Mouse (Mus musculus) kidney, postnatal 25 days (tissue): Measurements from ENCODE around the gene Gan.

Source experiments
- DNase-seq, 2 experiments: peaks; one replicate each; pipeline ENCODE4 v3.0.0; 2021; ENCODE audit warnings: mixed read lengths in 2 of 2

Gene Gan

DNA sequence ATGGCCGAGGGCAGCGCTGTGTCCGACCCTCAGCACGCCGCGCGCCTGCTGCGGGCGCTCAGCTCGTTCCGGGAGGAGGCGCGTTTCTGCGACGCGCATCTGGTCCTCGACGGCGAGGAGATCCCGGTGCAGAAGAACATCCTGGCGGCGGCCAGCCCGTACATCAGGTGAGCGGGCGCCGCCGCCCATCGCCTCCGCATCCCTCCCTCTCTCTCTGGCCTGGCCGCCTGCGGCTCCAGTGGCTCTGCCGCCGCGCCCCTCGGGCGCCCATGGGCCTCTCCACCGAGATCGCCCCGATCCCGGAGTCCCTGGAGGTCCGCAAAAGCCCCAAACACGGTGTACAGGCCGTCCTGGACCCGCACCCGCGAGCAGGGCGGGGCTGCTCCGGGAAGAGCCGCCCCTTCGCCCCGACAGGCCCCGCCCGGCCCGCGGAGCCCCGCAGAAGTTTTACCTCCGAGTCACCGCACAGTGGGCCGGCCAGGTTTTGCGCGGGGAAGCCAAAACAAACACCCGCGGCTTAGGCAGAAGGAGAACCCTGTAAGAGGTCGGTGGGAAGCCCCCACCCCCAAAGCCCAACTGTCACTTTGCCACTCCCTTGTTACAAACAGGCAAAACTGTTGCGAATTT is at the start of gene Gan:
TSS of gene Gan (plus strand) at position 1 of the 627 bp plus-strand sequence.
- peak; percentile 36 to 71 for DNase-seq

DNA sequence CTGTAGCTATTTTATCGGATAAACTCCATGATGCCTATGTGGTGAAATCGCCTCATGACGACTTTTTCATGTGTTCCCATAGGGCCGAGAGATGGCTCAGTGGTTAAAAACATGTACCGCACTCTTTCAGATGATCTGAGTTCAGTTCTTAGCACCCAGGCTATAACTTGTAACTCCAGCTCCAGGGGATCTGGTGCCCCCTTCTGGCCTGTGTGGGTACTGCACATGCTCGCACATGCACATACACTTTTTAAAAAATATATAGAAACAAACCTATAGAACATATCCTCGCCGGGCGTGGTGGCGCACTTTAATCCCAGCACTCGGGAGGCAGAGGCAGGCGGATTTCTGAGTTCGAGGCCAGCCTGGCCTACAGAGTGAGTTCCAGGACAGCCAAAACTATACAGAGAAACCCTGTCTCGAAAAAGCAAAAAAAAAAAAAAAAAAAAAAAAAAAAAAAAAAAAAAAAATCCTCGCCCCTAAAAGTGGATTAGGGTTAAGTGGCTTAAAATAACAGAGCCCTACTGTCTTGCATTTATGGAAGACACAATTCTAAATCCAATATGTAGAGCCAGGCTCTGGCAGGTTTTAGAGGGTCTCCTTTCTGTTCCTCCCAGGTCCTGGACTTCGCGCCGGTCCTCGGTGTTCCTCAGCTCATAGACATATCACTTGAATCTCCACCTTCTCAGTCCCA is 48.8 kb upstream of the Gan start:
- no peak for DNase-seq

DNA sequence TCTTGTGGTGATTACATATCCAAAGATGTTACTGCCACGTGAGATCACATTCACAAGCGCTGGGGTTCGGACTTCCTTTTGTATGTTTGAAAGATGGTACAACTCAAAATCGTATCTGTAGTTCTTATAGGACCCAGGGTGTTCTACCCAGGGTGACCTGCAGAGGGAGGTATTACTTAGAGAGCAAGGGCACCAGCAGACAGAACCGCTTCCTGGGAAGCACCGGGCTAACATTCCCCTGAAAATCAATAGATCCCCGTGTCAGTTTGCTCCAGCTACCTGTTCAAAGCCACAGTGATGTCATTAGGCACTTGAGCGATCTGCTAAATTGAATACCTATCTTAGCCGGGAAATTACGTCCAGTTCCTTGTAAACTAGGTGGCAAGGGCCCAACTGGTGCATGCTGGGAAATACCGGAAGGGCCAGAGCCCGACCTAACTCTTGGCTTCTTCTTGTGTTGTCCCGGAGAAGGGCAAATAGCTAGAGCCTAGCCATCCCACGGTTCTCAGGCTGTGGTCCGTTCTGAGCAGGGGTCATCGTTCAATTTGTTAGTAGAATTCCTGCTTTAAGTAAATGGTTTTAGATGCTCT is 48.0 kb upstream of the Gan start:
- peak; percentile 79 to 91 for DNase-seq

DNA sequence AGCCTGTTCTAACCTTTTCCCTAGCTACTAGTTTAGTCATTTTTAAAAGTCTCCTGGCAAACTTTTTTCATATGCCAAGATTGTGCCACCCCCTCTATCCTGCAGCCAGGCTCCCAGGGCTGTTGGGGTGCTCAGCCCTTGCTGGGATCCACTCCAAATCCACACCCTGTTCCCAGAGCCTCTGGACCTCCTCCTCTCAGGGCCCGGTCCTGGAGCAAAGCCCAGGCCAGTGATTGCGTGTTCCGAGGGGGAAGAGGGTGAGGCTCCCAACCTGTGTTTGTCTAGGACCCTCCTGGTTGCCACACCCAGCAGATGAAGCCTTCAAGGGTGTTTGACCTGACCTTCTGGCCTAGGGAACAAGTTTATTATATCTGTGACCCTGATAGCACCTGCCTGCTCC is 46.3 kb upstream of the Gan start:
- DNase-seq: no peak

DNA sequence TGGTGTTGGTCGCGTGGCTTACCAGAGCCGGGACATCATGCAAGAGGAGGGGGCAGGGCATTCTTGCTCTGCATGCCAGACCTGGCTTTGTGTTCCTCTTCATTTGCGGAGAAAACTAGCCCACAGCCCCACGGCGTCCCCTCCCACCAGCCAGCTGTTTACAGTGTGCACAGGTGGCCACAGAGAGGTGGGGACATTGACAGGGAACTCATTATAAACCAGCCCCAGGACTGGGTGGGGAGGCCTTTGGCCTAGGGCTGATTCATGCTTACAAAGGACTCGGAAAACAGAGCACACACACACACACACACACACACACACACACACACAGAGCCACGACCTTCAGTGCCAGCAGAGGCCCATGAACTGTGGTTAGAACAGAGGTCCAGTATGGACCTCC is 45.7 kb upstream of the Gan start:
- no peak for DNase-seq

DNA sequence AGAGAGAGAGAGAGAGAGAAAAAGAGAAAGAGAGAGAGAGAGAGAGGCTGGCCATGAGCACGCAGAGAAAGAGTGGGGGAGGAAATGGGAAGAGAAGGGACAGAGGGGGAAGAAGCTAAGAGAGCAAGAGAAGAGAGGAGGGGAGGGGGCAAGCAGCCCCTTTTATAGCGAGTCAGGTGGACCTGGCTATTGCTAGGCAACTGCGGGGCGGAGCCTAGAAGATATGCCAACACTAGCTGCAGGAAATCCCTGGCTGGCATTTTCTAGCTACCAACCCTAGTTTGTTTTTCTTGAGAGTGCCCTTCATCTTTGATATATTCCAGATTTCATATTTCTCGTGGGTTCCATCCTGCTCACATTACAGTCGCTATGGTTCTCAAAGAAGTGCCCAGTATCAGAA is 42.8 kb upstream of the Gan start:
- DNase-seq: no peak

DNA sequence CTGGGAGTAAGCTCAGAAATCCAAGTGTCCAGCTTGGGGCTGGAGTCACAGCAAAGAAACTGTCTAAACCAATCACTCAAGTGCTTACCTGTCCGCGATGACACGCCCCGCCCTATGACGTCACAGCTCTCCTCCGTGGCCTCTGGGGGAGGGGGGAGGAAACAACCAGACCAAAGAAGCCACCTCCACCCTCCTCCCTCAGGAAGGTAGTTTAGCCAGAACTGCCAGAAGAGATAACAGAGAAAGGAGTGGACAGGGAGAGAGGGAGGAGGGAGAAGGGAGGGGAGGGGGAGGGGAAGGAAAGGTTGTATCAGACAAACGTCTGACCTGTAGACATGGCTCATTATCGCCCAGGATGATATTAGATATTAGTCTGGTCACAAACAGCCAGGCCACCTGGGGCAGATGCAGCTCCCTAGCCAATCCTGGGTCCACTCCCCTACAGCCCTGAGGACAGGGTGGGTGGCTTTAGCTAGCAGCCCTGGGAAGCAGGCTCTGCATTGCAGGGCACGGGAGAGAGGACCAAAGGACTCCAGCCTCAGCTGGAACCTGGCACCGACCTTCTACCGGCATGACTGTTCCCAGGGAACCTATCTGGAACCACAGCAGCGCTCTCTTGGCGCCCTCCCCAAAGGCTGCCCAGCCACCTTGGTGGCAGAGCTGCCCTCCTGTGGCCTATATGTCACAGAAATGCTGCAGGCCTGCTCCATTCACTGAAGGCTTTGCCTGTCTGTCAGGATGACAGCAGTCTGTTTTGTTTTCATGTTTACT is 42.1 kb upstream of the Gan start:
- DNase-seq: peak; percentile 44 to 67

DNA sequence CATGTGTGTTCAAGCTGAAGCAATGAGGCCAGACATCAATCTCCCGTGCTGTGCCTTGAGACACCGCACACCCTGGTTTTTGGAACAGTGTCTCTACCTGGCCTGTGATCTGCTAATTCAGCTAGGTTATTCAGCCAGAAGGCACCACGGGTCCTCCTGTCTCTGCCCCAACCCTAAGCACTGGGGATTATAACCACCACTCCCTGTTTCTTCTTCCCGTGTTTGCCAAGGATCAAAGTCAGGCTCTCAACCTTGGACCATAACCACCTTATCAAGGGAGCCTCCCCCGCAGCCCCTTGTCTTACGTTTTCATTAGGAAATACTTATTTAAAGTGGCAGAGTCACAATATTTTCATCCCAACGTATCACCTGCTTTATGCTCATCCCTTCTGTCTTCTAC is 41.4 kb upstream of the Gan start:
- DNase-seq: no peak

DNA sequence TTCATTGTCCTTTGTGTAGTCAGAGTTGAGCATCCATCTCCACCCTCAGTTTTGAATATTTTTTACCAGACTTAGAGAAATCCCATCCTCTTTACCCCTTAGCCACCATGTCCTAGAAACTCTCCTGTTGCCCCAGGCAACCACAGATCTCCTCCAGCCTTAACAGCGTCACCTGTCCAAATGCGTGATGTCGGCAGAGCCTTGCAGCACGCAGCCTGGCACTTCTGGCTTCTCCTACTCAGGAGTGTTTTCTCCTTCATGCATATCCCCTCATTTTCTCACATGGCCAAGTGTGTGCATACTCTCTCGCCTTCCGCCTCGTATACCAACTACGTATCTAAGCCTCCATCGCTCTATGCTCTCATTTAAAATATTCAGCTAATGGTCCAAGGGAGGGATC is 39.5 kb upstream of the Gan start:
- DNase-seq: no peak

DNA sequence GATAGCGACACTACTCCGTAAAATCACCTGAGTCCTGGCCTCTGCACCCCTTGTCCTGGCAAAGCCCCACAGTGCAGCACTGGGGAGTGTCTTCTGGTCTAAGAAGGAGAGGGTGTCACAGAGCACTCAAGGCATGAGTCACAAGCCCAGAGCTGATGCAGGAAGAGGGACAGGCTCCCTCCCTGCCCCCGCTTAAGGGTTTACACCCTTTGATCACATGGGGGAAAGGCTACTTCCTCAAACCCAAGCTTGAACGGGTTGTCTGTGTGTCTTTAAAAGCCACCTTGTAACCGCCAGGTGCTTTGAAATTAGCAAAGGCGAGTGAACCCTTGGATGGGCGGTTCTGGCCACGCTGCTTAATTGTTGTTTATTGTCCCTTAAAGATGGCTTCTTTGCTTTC is 36.7 kb upstream of the Gan start:
- no peak for DNase-seq

DNA sequence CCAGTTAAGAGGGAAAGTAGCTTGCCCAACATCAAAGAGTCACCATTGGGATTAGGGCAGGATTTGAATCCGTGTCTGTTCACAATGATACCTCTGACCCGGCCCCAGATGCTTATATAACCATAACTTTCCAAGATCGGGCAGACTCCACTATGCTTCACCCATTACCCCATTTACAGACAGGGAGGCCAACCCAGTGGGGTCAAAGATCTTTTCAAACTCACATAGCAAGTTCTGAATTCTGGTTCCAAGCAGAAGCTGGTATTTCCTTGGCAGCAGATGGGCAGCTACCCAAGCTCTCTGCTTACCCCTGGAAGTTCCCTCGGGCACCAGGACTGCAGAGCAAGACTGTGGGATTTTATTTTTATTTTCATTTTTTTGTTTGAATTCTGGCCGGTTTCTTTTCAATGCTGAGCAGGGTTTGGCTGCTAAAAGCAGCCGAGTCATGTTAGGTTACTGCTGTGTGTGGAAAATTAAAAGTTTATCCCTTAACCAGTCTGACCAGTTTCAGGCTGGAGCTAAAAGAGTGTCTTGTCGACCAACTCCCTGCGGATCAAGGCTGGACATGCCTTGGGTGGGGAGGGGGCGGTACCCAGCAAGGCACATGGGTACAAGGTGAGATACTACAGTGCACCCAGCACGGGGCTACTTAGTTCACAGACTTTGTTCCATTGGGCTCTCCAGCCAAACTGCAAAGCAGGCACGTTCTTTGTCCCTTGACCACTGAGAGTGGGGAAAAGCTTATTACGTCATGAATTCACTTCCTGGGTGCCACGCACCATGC is 33.9 kb upstream of the Gan start:
- peak; percentile 4 to 69 for DNase-seq

DNA sequence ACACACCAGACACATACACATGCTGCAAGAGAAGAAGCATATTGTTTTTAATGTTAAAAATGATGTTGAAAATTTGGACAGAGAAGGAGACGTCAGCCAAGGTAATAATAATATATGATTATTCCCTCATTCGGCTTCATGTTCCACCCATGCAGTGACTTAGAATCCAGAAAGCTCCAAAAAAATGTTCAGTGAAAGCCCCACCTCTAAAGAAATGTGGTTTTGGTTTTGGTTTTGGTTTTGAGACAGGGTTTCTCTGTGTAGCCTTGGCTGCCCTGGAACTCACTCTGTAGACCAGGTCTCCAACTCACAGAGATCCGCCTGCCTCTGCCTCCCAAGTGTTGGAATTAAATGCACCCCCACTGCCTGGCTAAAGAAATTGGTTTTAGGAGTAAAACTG is 32.1 kb upstream of the Gan start:
- no peak for DNase-seq

DNA sequence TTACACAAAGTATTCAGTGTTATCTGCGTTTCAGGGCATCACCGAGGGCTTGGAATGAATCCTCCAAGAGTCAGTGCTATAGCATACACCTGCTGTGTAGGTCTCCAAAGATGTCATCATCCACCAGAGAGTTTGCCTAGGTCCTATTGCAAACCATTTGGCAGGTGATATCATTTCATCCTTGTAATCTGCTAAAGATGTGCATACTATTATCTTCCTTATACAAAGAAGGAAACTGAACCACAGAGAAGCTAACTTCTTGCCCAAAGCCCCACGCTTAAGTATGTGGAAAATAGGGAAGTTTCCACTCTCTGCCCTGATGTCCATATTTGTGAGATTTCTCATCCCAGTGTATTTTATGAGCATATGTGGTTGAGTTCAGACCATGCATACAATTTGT is 31.5 kb upstream of the Gan start:
- no peak for DNase-seq

DNA sequence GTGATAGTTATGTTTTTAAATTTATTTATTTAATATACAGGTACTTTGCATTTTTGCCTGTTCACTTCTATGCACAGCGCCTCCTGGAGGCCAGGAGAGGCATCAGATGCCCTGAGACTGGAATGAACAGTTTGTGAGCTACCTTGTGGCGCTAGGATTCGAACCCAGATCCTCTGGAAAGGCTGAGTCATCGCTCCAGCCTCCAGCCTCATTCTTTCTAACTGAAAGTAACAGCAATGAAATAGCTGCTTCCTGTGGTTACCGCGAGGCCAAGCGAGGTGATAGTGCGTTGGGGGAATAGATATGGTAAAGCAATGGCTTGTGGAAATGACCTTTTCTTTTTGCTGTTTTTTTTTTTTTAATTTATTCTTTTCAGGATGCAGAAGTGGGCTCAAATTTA is 30.9 kb upstream of the Gan start:
- DNase-seq: no peak

DNA sequence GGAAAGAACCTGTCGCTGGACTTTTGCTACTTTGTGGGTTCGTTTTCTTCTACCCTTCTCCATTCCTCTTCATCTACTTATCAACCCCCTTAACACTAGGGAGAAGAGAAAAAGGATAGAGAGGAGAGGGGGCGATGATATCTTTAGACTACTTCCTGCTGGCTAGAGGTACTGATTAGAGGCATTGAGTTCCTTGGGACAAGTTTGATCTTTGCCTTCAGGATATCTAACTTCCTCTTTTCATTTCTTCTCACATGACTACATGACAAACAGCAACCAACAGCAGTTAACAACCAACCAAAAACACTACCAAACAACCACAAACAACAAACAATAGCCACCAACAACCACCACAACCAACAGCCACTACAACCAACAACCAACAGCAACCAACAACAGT is 24.2 kb upstream of the Gan start:
- DNase-seq: no peak

DNA sequence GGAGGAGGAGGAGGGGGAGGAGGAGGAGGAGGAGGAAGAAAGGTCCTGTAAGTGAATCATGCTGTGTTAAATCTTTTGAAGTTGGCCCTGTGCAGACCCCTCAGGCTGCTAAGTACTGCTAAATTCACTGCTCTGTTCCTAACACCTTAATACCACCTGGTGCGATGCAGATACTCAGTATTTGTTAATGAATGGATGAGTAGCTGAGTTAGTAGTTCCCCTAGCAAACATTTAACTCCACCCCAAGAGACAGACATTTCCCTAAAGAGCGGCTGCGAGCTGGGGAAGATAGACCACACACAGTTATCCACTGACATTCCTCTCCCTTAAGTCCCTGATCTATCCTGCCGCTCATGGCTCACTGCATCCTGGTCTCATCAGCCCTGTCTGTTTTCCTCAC is 21.6 kb upstream of the Gan start:
- no peak for DNase-seq

DNA sequence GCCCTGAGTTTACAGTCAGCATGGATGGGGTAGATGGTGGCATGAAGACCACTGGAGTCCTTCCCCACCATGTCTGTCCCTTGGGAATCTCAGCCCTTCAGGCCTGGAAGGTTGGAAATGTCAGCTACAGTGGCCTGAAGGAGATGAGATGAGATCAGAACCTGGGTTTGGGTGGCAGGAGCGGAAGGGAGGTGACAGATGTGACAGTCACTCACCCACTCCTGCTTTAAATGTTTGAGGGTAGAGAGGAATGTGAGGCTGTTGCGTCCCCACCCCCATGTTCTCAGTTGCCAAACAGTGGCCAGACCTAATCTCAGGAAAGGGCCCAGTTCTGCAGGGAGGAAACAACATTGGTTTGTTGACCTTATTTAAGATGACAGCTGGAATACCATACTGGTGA is 21.2 kb upstream of the Gan start:
- DNase-seq: no peak

DNA sequence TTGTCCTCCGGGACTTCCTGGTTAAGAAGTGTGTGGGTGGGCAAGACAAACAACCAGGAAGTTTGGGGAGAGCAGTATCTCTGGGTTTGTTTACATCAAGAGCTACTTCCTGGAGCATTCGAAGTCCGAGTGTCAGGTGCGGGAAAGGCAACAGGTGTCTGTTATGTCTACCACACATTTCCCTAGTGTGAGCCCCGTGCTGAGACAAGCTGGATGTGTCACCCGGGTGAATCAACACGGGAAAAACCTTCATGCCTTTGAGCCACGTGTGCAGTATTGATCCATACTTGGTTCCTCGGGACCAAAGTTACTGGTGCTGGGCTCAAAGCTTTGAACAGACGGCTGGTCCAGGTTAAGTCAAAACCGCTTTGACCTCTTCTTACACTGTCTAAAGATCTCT is 20.6 kb upstream of the Gan start:
- no peak for DNase-seq

DNA sequence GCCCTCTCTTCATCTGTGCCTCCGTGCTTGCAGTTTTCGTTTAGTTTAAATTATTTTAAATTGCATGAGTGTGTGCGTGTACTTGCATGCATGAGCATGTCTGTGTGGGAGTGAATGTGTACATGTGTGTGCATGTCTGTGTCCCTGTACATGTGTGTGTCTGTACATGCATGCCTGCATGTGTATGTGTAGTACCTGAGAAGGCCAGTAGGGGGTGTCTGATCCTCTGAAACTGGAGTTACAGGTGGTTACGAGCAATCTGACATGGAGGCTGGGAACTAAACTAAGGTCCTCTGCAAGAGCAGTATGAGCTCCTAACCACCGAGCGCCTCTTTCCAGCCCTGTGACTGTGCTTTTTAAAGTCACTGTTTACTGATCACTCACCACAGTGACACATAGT is 9.4 kb upstream of the Gan start:
- DNase-seq: no peak

DNA sequence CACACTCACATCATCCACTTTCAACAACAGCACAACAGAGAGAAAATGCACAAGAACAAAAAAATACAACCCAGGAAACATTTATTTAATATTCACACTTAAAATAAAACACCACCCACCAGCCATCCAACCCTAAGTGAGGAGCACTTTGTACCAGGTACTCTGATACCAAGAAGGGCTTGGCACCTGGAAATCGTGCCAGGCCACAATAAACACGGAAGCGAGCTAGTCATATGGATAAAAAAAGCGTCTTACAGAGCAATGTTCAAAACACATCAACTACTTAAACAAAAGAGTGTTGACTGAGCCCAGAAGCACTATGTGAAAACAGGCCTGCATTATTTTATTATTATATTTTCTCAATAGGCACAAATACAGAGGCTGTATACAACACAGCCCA is 1.8 kb upstream of the Gan start:
- DNase-seq: no peak

DNA sequence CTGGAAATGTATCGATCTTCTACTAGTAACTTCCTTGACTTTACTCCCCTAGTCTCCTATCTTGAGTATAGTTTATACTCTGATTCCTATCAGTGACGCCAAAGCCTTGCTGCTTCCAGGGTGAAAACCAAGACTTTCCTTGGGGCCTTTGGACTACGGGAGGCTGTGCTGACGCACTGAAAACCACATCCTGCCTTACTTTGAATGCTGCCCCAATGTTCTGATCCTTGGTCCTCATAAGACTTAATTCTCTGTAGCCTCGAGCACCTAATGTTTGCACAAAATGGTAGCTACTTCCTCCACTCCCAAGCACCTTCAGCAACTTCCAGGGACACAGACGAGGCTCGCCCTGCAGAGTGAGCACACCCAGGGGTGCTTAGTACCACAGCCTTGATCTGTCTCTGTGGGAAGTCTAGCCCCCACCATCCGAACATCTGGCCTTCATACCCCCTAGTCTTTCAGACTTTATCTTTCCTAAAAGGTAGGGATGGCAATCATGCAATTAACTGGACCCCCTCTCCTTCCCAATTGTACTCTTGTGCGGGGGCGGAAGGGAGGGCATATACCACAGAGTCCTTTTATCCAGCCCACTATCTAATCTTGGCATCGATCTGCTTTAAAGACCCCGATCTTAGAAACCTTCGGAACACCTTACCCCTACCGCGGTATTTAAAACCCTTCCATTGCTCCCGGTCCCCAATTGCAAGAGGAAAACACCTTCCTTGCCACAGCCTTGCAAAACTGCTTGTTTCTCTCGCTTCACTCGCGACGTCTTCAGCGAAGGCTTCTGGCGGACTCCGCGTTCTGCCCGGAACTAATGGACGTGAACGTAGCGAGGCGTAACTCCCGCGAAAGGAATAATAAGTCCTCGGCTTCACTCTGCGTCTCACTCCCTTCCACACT is 818 bp upstream of the Gan start:
- no peak for DNase-seq

DNA sequence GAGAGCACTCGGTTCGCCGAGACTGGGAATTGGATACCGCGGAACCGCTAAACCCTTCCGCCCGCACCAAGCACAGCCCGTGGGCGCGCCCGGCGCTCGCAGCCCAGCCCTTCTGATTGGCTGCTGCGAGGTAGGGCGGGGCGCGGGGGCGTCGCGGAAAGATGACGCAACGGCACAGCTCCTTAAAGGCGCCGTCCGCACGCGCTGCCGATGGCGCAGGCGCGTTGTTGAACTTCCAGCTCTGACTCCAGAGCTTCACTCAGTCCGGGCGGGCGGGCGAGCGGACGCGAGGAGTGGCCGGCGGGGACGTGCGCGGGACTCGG is 205 bp upstream of the Gan start:
- DNase-seq: peak; percentile 98
